Mouse (Mus musculus) urinary bladder, adult 18-20 months (tissue): ENCODE measurements at regions not wholly inside any gene's neighbourhood (a gene's known extent, or its start where the extent isn't known, plus 50 kb on each side); places are given as distances from the start of the nearest gene placed in this dataset.

Source experiments
- DNase-seq, 2 experiments: peaks; one replicate each; pipeline ENCODE4 v3.0.0; 2022; ENCODE audit warnings: low spot score in 2 of 2, mixed read lengths in 2 of 2

DNA sequence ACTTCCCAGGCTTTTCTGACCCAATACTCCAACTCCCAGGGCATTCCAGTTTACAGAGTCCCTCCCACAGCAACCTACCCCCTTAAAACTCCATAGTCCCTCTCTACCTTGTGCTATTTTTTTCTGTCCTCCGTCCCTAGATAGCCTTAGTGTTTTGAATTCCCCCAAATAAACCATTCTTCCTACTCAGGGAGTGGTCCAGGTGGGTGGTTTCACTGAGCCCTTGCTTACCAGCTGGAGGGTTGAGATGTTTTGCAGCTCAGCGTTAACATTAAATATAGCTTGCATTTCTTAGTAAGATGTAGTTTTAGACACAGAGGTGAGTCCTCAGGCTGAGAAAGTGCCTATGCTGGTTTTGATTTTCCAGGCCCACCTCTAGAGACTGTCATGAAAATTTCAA, 313.0 kb downstream of the Bmper start:
- DNase-seq: no peak

DNA sequence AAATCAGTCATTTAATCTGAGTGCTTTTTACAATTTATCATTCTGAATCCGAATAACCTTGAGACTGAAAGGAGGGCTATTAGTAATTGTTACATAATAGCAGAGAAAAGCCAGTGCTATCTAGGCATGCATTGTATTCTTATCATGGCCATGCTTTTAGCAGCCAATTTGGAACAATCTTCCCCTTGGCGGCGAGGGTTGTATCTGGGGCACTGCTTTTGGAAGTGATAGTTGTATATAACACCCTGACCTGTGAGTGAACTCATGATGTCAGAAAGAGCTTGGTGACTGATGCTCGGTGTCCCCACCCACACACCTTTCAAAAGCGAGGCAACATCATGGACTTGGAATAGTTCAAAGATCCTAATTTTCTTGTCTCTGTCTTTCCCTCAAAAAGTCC, 315.2 kb downstream of the Bmper start:
- DNase-seq: no peak

- DNase-seq: no peak
These were observed 328.8 kb downstream of the Bmper start for GRCm38 (mm10) chr9:23551692-23552091.

- no peak for DNase-seq
These were observed 330.9 kb downstream of the Bmper start for GRCm38 (mm10) chr9:23553766-23554165.

GRCm38 (mm10) chr9:23557601-23558000, 334.7 kb downstream of the Bmper start:
- DNase-seq: no peak

- DNase-seq: no peak
These were observed 339.0 kb downstream of the Bmper start for GRCm38 (mm10) chr9:23561924-23562323.

DNA sequence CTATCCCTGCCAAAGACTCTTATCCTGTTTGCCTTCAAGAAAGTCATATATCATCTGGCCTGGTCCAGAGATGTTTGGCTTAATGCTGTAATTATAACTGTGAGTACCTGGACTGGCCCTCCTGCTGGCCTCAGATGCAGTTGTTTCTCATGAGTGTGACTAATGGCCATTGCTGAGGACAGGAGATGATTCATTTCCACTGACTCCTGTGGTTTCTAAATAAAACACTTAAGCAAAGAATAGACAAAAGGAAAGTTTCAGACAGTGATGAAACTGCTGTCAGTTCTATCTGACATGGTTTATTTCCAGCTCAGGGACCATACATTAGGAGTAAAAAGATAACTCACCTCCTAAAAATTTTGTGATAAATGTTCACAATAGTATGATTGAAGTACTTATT, 344.2 kb downstream of the Bmper start:
- DNase-seq: no peak

- DNase-seq: no peak
These were observed 347.3 kb downstream of the Bmper start for GRCm38 (mm10) chr9:23570150-23570549.

- no peak for DNase-seq
These were observed 353.4 kb downstream of the Bmper start for GRCm38 (mm10) chr9:23576314-23576713.

- no peak for DNase-seq
These were observed 357.3 kb downstream of the Bmper start for GRCm38 (mm10) chr9:23580155-23580554.

- peak; percentile 31 to 48 for DNase-seq
These were observed 358.2 kb downstream of the Bmper start for GRCm38 (mm10) chr9:23581039-23581606.

- no peak for DNase-seq
These were observed 361.7 kb downstream of the Bmper start for GRCm38 (mm10) chr9:23584561-23584960.

- no peak for DNase-seq
These were observed 366.1 kb downstream of the Bmper start for GRCm38 (mm10) chr9:23589024-23589423.

DNA sequence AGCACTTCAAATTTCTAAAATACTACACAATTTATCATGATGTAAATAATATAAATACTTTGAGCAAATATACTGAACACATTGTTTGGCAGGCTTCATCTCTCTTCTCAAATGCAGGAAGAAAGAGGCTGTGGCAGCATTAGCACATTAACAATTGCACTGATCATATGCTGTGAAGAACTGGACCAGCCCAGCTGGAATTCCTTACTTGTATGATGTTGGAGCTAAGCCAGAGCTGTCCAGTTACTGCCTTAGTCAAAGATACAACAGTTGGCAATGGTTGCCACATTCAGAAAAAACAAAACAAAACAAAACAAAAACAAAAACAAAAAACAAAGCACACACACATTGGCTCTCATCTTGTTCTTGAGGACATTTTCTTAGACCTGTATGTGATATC, 369.0 kb downstream of the Bmper start:
- no peak for DNase-seq

GRCm38 (mm10) chr9:23600623-23601022, 377.7 kb downstream of the Bmper start:
- no peak for DNase-seq
